Mouse (Mus musculus) cortical plate, adult 2 months (tissue): ENCODE measurements around the gene Plscr2.

Source experiments
- CTCF ChIP-seq: fragments of 200-500 bp; IDR thresholded peaks from 2 replicates; pipeline ENCODE4 v1.5.1; 2011; ENCODE audit warnings: mild to moderate bottlenecking, control low read depth, low read length; ENCODE audit not compliant: insufficient read depth; ENCODE audit errors: extremely low read depth
- POLR2A ChIP-seq: fragments of 200-500 bp; IDR thresholded peaks from 2 replicates; pipeline ENCODE4 v1.6.1; 2011; ENCODE audit warnings: mild to moderate bottlenecking, low read length, control low read depth; ENCODE audit not compliant: insufficient read depth; ENCODE audit errors: extremely low read depth

- TF ChIP-seq CTCF (no peak), POLR2A (no peak)
These were observed 21.6 kb upstream of the Plscr2 start for GRCm38 (mm10) chr9:92253585-92254321.
